Mouse (Mus musculus): ENCODE measurements around the gene Wnt9b. TPM values are rescaled to one million over a fixed set of nuclear protein-coding genes. Genes with fewer than 3 reads are reported as not detected.

Gene Wnt9b
- total RNA-seq, 2 experiments from 2014 or later = 0.07 to 0.30 TPM

GRCm38 (mm10) chr11:103733961-103734360 is 15.7 kb downstream of the Wnt9b start:
- intact Hi-C loops (cut with DNase I) = no loop called here
- DNase-seq (ENCODE audit: low spot score in 2 of 2) = no peak

GRCm38 (mm10) chr11:103733069-103733468 is 16.6 kb downstream of the Wnt9b start:
- peak in 1 of 2 experiments; percentile 83 for DNase-seq (ENCODE audit: low spot score in 2 of 2)
- intact Hi-C loops (cut with DNase I) = no loop called here

GRCm38 (mm10) chr11:103732306-103732705 is 17.3 kb downstream of the Wnt9b start:
- intact Hi-C loops (cut with DNase I) = no loop called here
- DNase-seq (ENCODE audit: low spot score in 2 of 2) = no peak

GRCm38 (mm10) chr11:103731594-103731993 is 18.0 kb downstream of the Wnt9b start:
- DNase-seq (ENCODE audit: low spot score in 2 of 2) = no peak
- intact Hi-C loops (cut with DNase I) = no loop called here

GRCm38 (mm10) chr11:103729282-103729985 is 20.2 kb downstream of the Wnt9b start:
- intact Hi-C loops (cut with DNase I) = no loop called here
- DNase-seq (ENCODE audit: low spot score in 2 of 2) = peak in 1 of 2 experiments; percentile 52

- DNase-seq (ENCODE audit: low spot score in 2 of 2) = peak; percentile 30 to 79
Measured at GRCm38 (mm10) chr11:103724331-103724771, 25.3 kb downstream of the Wnt9b start.

GRCm38 (mm10) chr11:103722040-103722481 is 27.6 kb downstream of the Wnt9b start:
- intact Hi-C loops (cut with DNase I) = no loop called here

More at GRCm38 (mm10) chr11:103724331-103724771, 25.3 kb downstream of the Wnt9b start:
- intact Hi-C loops (cut with DNase I) = no loop called here

GRCm38 (mm10) chr11:103721468-103722039 is 28.1 kb downstream of the Wnt9b start:
- no peak for DNase-seq (ENCODE audit: low spot score in 2 of 2)
- intact Hi-C loops (cut with DNase I) = no loop called here

More at GRCm38 (mm10) chr11:103722040-103722481, 27.6 kb downstream of the Wnt9b start:
- DNase-seq (ENCODE audit: low spot score in 2 of 2) = no peak

GRCm38 (mm10) chr11:103719436-103719835 is 30.2 kb downstream of the Wnt9b start:
- intact Hi-C loops (cut with DNase I) = no loop called here
- no peak for DNase-seq (ENCODE audit: low spot score in 2 of 2)

- intact Hi-C loops (cut with DNase I) = no loop called here
- no peak for DNase-seq (ENCODE audit: low spot score in 2 of 2)
Measured at GRCm38 (mm10) chr11:103716971-103717370, 32.6 kb downstream of the Wnt9b start.

- intact Hi-C loops (cut with DNase I) = no loop called here
- DNase-seq (ENCODE audit: low spot score in 2 of 2) = no peak
Measured at GRCm38 (mm10) chr11:103714074-103714473, 35.5 kb downstream of the Wnt9b start.

- no peak for DNase-seq (ENCODE audit: low spot score in 2 of 2)
- intact Hi-C loops (cut with DNase I) = no loop called here
Measured at GRCm38 (mm10) chr11:103711851-103712587, 37.6 kb downstream of the Wnt9b start.

GRCm38 (mm10) chr11:103709982-103710381 is 39.6 kb downstream of the Wnt9b start:
- intact Hi-C loops (cut with DNase I) = no loop called here

GRCm38 (mm10) chr11:103707005-103707404 is 42.6 kb downstream of the Wnt9b start:
- DNase-seq (ENCODE audit: low spot score in 2 of 2) = no peak
- intact Hi-C loops (cut with DNase I) = no loop called here

More at GRCm38 (mm10) chr11:103709982-103710381, 39.6 kb downstream of the Wnt9b start:
- no peak for DNase-seq (ENCODE audit: low spot score in 2 of 2)

- no peak for DNase-seq (ENCODE audit: low spot score in 2 of 2)
Measured at GRCm38 (mm10) chr11:103698226-103698625, 51.4 kb downstream of the Wnt9b start.

GRCm38 (mm10) chr11:103697565-103698176 is 52.0 kb downstream of the Wnt9b start, which contains the start of gene Gosr2:
Gosr2 (minus strand) TSS chr11:103697898.
- peak; percentile 94 for DNase-seq (ENCODE audit: low spot score in 2 of 2)
- intact Hi-C loops (cut with DNase I) = no loop called here

More at GRCm38 (mm10) chr11:103698226-103698625, 51.4 kb downstream of the Wnt9b start:
- intact Hi-C loops (cut with DNase I) = no loop called here

GRCm38 (mm10) chr11:103696851-103697564 is 52.6 kb downstream of the Wnt9b start:
- intact Hi-C loops (cut with DNase I) = no loop called here
- DNase-seq (ENCODE audit: low spot score in 2 of 2) = no peak

- no peak for DNase-seq (ENCODE audit: low spot score in 2 of 2)
- intact Hi-C loops (cut with DNase I) = no loop called here
Measured at GRCm38 (mm10) chr11:103693241-103693640, 56.4 kb downstream of the Wnt9b start.

GRCm38 (mm10) chr11:103691036-103691435 is 58.6 kb downstream of the Wnt9b start:
- intact Hi-C loops (cut with DNase I) = no loop called here
- no peak for DNase-seq (ENCODE audit: low spot score in 2 of 2)
